Mouse (Mus musculus) liver, embryonic 14.5 days (tissue): Measurements from ENCODE around the gene Vsir.

Experiments
- CTCF ChIP-seq: IDR thresholded peaks from 2 replicates; pipeline ENCODE4 v1.5.1; 2016; ENCODE audit warnings: antibody characterized with exemption, low read depth, control low read depth
- EP300 ChIP-seq: IDR thresholded peaks from 2 replicates; pipeline ENCODE4 v1.6.1; 2016; ENCODE audit warnings: antibody characterized with exemption, low read depth

- TF ChIP-seq CTCF (no peak), EP300 (no peak)
Observed at GRCm38 (mm10) chr10:60299636-60300035, 47.0 kb upstream of the Vsir start.
